Mouse (Mus musculus) CD4-positive helper T cell, adult 2 months (primary cell): Measurements from ENCODE around the gene Fgf18.

Experiments
- DNase-seq: peaks from one replicate; pipeline ENCODE4 v3.0.0-alpha.2; 2012; ENCODE audit warnings: low read depth, missing footprints, low spot score

The Fgf18 gene

GRCm38 (mm10) chr11:33147171-33147571 is at the start of gene Fgf18:
TSS of gene Fgf18 (minus strand) at chr11:33147400.
- peak; percentile 51 for DNase-seq

GRCm38 (mm10) chr11:33196447-33197132 is 49.4 kb upstream of the Fgf18 start:
- no peak for DNase-seq

- DNase-seq, result no peak
Measured at GRCm38 (mm10) chr11:33195531-33196446, 48.6 kb upstream of the Fgf18 start.

GRCm38 (mm10) chr11:33195061-33195460 is 47.9 kb upstream of the Fgf18 start:
- no peak for DNase-seq

GRCm38 (mm10) chr11:33193695-33194094 is 46.5 kb upstream of the Fgf18 start:
- DNase-seq, result no peak

- no peak for DNase-seq
Measured at GRCm38 (mm10) chr11:33181804-33182203, 34.6 kb upstream of the Fgf18 start.

GRCm38 (mm10) chr11:33180701-33181116 is 33.5 kb upstream of the Fgf18 start:
- DNase-seq, result no peak

GRCm38 (mm10) chr11:33179802-33180201 is 32.6 kb upstream of the Fgf18 start:
- no peak for DNase-seq

GRCm38 (mm10) chr11:33176525-33177245 is 29.5 kb upstream of the Fgf18 start:
- DNase-seq, result no peak

GRCm38 (mm10) chr11:33175768-33176167 is 28.6 kb upstream of the Fgf18 start:
- DNase-seq, result no peak

- peak; percentile 44 for DNase-seq
Measured at GRCm38 (mm10) chr11:33170489-33170888, 23.3 kb upstream of the Fgf18 start.

- DNase-seq, result peak; percentile 100
Measured at GRCm38 (mm10) chr11:33162998-33163506, 15.9 kb upstream of the Fgf18 start, which contains the start of gene Npm1. TSS of gene Npm1 (minus strand) at chr11:33163206.

- DNase-seq, result peak; percentile 84
Measured at GRCm38 (mm10) chr11:33162211-33162997, 15.2 kb upstream of the Fgf18 start.

- no peak for DNase-seq
Measured at GRCm38 (mm10) chr11:33159741-33160140, 12.5 kb upstream of the Fgf18 start.

- DNase-seq, result no peak
Measured at GRCm38 (mm10) chr11:33157453-33158196, 10.4 kb upstream of the Fgf18 start.

GRCm38 (mm10) chr11:33156436-33157015 is 9.3 kb upstream of the Fgf18 start:
- no peak for DNase-seq

GRCm38 (mm10) chr11:33154459-33154858 is 7.3 kb upstream of the Fgf18 start:
- DNase-seq, result no peak

- no peak for DNase-seq
Measured at GRCm38 (mm10) chr11:33152997-33153396, 5.8 kb upstream of the Fgf18 start.

GRCm38 (mm10) chr11:33151780-33152145 is 4.6 kb upstream of the Fgf18 start:
- DNase-seq, result no peak
